Mouse (Mus musculus) lung, adult 10 weeks (tissue): Measurements from ENCODE around the gene Med29. TPM values are rescaled to one million over a fixed set of nuclear protein-coding genes. Genes with fewer than 3 reads are reported as not detected.

Experiments
- polyA plus RNA-seq: library from polyadenylated mRNA; stranded (reverse); fragments of 350-450 nt; fragmentation: Illumina TruSeq; extraction: RNeasy Lipid Tissue Mini Kit (QIAGEN cat#74804); gene quantifications from one replicate; pipeline ENCODE4 v1.2.3, GENCODE M21; 2014; ENCODE audit warnings: low read depth, low replicate concordance; ENCODE audit not compliant: insufficient read depth

The Med29 gene
- 23.3 TPM for polyA plus RNA-seq

DNA sequence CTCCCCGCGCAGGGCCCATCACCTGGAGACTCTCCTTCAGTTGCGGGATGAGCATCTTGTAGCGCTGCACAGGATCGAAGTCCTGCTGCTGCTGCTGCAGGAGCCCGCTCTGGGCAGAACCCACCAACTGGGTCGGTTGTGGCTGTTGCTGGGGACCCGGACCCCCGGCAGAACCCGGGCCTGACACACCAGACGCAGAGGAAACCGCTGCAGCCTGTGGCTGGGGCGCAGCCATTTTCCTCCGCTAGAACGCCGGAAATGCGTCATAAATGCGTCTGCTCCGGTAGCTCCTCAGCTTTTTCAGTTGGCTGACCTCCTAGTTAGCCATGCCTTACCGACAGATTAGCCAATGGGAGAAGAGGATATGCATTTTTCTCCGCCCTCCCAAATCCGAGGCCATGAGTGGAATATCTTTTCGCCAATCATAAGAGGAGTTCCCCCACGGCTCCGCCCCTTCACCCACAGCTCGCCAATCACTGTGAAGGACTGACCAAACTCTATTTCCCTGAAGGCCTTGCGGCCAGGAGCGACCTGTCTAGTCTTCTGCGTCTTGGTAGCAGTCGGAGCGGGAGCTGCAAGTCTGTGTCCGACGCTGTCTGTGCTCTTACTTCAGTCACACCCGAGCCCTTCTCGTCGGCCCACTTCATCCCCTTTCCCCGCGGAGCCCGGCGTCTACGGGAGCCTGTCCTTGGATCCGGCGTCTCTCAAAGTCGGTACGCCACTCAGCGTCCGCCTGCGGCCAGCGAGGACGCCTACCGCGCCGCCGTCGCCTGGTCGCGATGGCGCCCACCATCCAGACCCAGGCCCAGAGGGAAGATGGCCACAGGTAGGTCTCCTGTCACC lies at the start of gene Med29, which contains the start of gene Paf1:
Gene Med29, minus strand, starts transcription at position 280 of the 843 bp plus-strand sequence.
Gene Paf1, plus strand, starts transcription at position 523 of the 843 bp plus-strand sequence.

DNA sequence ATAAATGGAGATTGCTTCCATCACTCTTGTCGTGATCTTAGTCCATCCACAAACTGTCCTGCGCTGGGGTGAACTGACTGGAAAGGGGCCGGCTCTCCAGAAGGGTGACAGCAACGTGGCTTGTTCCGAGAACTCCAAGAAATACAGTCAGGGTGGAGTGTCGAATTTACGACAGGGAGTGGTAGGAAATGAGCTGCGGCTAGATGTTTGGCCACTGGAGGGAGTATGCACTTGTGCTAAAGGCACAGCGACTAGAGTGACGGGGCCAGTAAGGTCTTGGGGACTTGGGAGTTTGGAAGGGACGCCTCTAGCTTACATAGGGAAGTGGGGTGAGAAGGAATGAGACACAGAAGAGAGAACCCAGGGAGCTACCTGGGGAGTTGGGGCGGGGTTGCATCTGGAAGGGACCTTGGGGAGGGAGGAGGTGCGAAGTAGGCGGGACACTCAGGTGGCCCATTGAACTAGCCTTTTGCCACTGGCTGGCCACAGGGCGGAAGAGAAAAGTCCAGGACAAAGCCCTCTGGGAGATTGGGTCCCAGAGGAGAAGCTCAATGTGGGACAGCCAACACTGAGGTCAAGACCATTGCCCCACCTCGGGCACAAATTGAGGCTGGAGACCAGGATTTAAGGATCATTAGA lies 44.5 kb upstream of the Med29 start, which contains the start of gene Gmfg:
Gene Gmfg, plus strand, starts transcription at position 516 of the 639 bp plus-strand sequence.

DNA sequence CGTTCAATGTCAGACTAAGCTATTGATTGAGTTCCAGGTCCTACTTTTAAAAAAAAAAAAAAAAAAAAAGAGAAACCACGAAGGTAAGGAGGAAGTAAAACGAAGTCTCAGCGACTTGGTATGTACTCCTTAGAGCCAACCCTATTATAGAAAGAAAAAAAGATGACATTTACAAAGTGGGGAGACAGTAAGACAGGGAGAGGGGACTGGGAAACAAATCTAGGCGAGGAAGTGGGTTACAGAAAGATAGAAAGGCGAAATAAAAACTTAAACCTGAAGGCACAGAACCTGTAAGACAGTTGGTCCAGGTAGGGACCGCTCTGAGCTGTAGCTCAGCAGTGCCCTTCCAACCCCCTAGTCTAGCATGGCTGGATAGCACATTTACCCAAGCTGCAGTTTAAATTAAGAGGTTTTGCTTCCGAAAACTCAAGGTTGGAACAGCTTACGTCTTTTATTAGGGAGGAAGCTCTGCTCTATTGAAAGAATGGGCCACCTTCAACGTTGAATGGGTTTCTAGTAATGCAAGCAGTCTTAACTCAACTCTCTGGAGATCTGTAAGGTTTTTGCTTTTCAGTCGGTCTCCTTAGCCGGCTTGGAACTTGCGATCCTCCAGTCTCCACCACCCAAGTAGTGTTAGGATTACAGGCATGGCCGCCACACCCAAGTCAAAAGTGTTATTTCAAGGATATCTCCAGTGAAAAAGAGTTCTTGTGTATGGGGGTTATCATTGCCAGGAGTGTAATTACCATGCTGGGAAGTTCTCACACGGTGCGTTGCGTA lies 12.1 kb downstream of the Med29 start, which contains the start of gene Zfp36:
Gene Zfp36, minus strand, starts transcription at position 17 of the 780 bp plus-strand sequence.

DNA sequence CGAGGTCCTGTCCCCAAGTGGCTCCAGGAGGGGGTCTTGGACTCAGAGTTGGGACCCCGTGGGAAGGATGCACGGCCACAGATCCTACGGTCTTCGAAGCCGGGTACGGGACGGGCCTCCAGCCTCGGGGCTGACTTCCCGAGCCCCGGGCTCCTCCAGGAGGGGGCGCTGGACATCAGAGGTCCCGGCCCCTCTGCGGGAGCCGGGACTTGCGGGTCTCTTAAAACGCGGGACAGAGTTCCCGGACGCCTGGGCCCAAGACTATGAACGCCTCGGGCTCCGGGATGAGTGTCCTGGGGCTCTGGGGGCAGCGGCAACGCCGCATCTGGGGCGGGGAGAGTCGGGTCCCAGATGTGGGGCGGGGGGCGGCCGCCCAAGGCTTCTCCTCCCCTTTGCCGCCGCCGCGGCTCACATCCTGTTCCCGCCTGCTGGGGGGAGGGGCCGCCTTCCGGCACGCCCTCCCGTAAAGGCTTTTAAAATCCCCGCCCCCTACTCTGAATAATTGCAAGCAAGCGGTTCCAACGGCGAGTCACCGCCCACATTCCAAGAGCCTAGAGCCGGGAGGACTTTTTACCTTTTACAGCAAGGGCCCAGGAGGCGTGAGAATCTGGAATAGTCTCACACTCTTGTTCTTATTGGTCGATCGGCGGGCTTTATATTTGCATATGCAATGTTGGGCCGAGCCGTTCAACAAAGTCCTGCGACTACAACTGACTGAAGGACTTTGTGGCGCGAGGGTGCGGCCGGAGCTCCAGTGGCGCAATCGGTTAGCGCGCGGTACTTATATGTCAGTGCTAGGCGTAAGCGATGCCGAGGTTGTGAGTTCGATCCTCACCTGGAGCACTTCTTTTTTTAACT lies 20.0 kb downstream of the Med29 start, which contains the start of gene Plekhg2:
Gene Plekhg2, minus strand, starts transcription at position 349 of the 858 bp plus-strand sequence.

DNA sequence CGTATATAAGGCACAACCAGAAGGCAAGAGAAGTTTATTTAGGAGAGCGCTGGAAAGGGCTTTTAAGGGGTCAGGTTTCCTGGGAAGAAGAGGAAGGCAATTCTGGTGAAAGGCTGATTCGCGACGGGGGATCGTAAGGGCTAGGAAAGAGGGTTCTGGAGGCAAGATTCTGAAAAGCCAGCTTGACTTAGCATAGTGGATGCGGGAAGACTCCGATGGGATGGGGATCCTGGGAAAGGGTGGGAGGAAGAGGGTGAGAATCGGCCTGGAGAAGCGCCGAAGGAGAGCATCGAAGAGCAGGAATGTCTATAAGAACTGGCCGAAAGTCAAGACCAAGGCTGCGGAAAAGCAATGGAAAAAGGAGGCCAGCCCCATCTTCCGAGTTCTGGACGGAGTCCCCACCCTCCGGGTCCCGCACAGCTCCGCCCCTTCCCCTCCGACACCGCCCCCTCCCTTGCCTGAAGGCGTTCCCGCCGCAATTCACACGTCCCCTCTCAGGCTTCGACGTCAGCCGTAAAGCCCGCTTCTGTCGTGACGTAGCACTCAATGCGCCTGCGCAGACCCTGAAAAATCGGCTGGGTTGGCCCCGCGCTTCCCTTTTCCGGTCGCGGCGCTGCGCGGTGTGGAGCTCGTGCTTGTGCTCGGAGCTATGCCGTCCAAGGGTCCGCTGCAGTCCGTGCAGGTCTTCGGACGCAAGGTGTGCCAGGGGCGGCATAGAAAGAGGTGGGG lies 42.2 kb downstream of the Med29 start, which contains the start of gene Rps16:
Gene Rps16, plus strand, starts transcription at position 498 of the 729 bp plus-strand sequence.

DNA sequence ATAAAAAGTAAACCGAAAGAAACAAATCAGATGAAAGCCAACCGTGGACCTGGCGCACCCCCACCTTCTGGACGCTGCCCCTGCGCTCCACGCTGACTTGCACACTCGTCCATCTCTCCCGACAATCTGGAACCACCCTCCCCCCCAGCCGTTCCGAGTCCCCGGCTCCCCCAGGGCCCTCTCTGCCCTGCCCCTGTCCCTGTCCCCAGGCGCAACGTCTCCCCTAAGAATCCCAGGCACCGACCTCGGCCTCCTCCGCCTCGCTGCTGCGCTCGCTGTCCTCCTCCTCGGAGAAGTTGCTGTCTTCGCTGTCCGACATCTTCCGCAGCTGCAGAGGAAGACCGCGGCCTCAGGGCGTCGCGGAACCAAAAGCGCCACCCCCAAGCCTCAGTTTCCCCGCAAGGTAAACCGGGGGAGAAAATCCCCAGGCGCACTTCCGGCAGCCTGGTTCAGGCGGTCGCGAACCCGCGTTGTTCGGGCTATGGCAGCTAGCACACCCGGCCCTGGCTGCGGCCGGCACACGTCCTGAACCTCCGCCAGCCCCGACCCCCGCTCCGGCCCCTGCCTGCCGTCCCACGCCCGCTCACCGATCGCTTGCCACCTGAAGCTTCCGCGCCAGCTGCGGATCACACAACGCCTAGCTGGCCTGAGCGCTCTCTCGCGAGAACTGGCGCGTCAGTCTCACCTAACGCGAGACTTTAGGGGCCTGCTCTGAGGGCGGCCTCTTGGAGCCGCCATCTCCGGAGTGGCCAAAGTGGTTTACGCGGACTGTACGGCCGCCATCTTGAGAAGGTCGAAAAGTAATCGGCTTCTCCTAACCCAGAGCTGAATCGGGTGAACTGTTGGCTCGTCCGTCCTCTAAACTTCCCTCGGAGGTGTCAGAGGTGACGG lies 54.2 kb downstream of the Med29 start, which contains the start of gene Supt5:
Gene Supt5, minus strand, starts transcription at position 639 of the 891 bp plus-strand sequence.

Other genes starting within 250 kb of the Med29 start
- gene Fbl, start 223.0 kb downstream of the Med29 start, polyA plus RNA-seq = 63.8 TPM
- 9.0 TPM for gene Dyrk1b, start 213.2 kb downstream of the Med29 start, polyA plus RNA-seq
- 7.7 TPM for gene Eid2, start 124.8 kb downstream of the Med29 start, polyA plus RNA-seq
- gene Eid2b, start 115.0 kb downstream of the Med29 start, polyA plus RNA-seq = 7.7 TPM
- not detected for gene Selenov, start 101.5 kb downstream of the Med29 start, polyA plus RNA-seq
- not detected for gene Dll3, start 90.5 kb downstream of the Med29 start, polyA plus RNA-seq
- gene Timm50, start 80.6 kb downstream of the Med29 start, polyA plus RNA-seq = 32.3 TPM
- gene Supt5, start 54.0 kb downstream of the Med29 start, polyA plus RNA-seq = 34.2 TPM
- 1,955 TPM for gene Rps16, start 42.1 kb downstream of the Med29 start, polyA plus RNA-seq
- 9.7 TPM for gene Plekhg2, start 20.1 kb downstream of the Med29 start, polyA plus RNA-seq
- gene Zfp36, start 12.5 kb downstream of the Med29 start, polyA plus RNA-seq = 49.5 TPM
- 56.4 TPM for gene Paf1, start 243 bp upstream of the Med29 start, polyA plus RNA-seq
- gene Gmfg, start 44.7 kb upstream of the Med29 start, polyA plus RNA-seq = 140 TPM
- gene Lrfn1, start 59.3 kb upstream of the Med29 start, polyA plus RNA-seq = 0.81 TPM
- gene Ifnl2, start 117.7 kb upstream of the Med29 start, polyA plus RNA-seq = not detected
- not detected for gene Ifnl3, start 130.1 kb upstream of the Med29 start, polyA plus RNA-seq
- not detected for gene Sycn, start 148.2 kb upstream of the Med29 start, polyA plus RNA-seq
- 0.65 TPM for gene Nccrp1, start 154.5 kb upstream of the Med29 start, polyA plus RNA-seq
- 12.4 TPM for gene Samd4b, start 205.4 kb upstream of the Med29 start, polyA plus RNA-seq
- gene Pak4, start 205.5 kb upstream of the Med29 start, polyA plus RNA-seq = 22.3 TPM
- not detected for gene Acp7, start 238.6 kb upstream of the Med29 start, polyA plus RNA-seq